Mouse (Mus musculus) heart, embryonic 16.5 days (tissue): ENCODE results near the gene Casq2. TPM values are rescaled to one million over a fixed set of nuclear protein-coding genes. Genes with fewer than 3 reads are reported as not detected.

Source experiments
- ATAC-seq: fragments of 200-750 bp; cut with Nextera tagmentation; replicated peaks from 2 replicates; pipeline ENCODE4 v1.8.0; 2017; ENCODE audit warnings: moderate number of reproducible peaks; ENCODE audit not compliant: insufficient read depth, low FRiP score; ENCODE audit errors: extremely low read depth
- H3K27ac ChIP-seq: fragments of 300-500 bp; sonication (generic); 2 replicates; pipeline ENCODE4 v1.5.1; 2014; ENCODE audit warnings: mild to moderate bottlenecking, low read length, control low read depth, moderate library complexity
- H3K27me3 ChIP-seq: fragments of 300-500 bp; sonication (generic); 2 replicates; pipeline ENCODE4 v1.6.1; 2014; ENCODE audit warnings: low read length, mixed read lengths; ENCODE audit not compliant: control insufficient read depth, insufficient read depth
- H3K36me3 ChIP-seq: fragments of 300-500 bp; sonication (generic); 2 replicates; pipeline ENCODE4 v1.6.1; 2014; ENCODE audit not compliant: control insufficient read depth, insufficient read depth
- H3K4me1 ChIP-seq: fragments of 300-500 bp; sonication (generic); 2 replicates; pipeline ENCODE4 v1.6.1; 2014; ENCODE audit warnings: low read length, mixed read lengths; ENCODE audit not compliant: control insufficient read depth, insufficient read depth
- H3K4me2 ChIP-seq: fragments of 300-500 bp; sonication (generic); 2 replicates; pipeline ENCODE4 v1.6.1; 2014; ENCODE audit warnings: low read depth, mild to moderate bottlenecking, control low read depth, low read length
- H3K4me3 ChIP-seq: fragments of 300-500 bp; sonication (generic); 2 replicates; pipeline ENCODE4 v1.5.1; 2014; ENCODE audit warnings: mild to moderate bottlenecking, control low read depth, low read length
- H3K9ac ChIP-seq: fragments of 300-500 bp; sonication (generic); 2 replicates; pipeline ENCODE4 v1.6.1; 2014; ENCODE audit warnings: low read length, control low read depth
- H3K9me3 ChIP-seq: fragments of 300-500 bp; sonication (generic); replicated peaks from 2 replicates; pipeline ENCODE4 v1.6.1; 2016; ENCODE audit warnings: low read length; ENCODE audit not compliant: control insufficient read depth
- WGBS: fragments of 180-500 bp; shearing (Covaris S2); extraction: QIAGEN DNeasy Blood & Tissue Kit; methylation state at CpG from one replicate; pipeline ENCODE4 v1.1.7; 2014; 5-methylcytosine and 5-hydroxymethylcytosine counted together
- polyA plus RNA-seq: library from polyadenylated mRNA; unstranded; fragments of >200 nt; fragmentation: Nextera tagmentation; extraction: Ambion mirVana; gene quantifications from 2 replicates; pipeline ENCODE4 v1.2.1, GENCODE M21; 2015

Casq2 gene
- polyA plus RNA-seq, 1 experiment from 2014 or later: 703 TPM

- 80% methylated on average over 4 of the region's 4 CpGs for WGBS
- H3K27ac ChIP-seq: no peak overlapping the region
- H3K4me2 ChIP-seq: no peak overlapping the region
- H3K9me3 ChIP-seq: 0 out of 2 replicates have a peak, but pooled peaks cover 2% of the 10 kb centered on the region
- H3K27me3 ChIP-seq: no peaks in the 10 kb centered on the region
- H3K4me1 ChIP-seq: peaks cover 6% of the 10 kb centered on the region; the same call in 1 of the 2 replicates
- no peak overlapping the region for H3K9ac ChIP-seq
- H3K36me3 ChIP-seq: no peaks in the 10 kb centered on the region
- H3K4me3 ChIP-seq: no peak overlapping the region
- ATAC-seq: no peak
Observed at GRCm38 (mm10) chr3:102055878-102056277, 30.3 kb upstream of the Casq2 start.

- WGBS: 71% methylated on average over 6 of the region's 6 CpGs
- Histone ChIP-seq H3K4me3 (no peak overlapping the region), H3K4me2 (no peak overlapping the region), H3K9ac (no peak overlapping the region), H3K36me3 (no peaks in the 10 kb centered on the region), H3K27me3 (no peaks in the 10 kb centered on the region), H3K4me1 (peaks cover 27% of the 10 kb centered on the region), H3K9me3 (no peaks in the 10 kb centered on the region), H3K27ac (no peak overlapping the region)
- ATAC-seq: no peak
Observed at GRCm38 (mm10) chr3:102060065-102060464, 26.1 kb upstream of the Casq2 start.

GRCm38 (mm10) chr3:102061923-102062670, 24.1 kb upstream of the Casq2 start:
- H3K9ac ChIP-seq: no peak overlapping the region
- no peak overlapping the region for H3K4me3 ChIP-seq
- peaks cover 28% of the 10 kb centered on the region for H3K4me1 ChIP-seq
- ATAC-seq: peak; percentile 72
- no peaks in the 10 kb centered on the region for H3K36me3 ChIP-seq
- no peak overlapping the region; the same call in 1 of the 2 replicates for H3K27ac ChIP-seq
- H3K4me2 ChIP-seq: peak overlapping the region; percentile 27; the same call in 1 of the 2 replicates
- WGBS: 21% methylated on average over 14 of the region's 14 CpGs
- H3K27me3 ChIP-seq: no peaks in the 10 kb centered on the region
- no peaks in the 10 kb centered on the region for H3K9me3 ChIP-seq

GRCm38 (mm10) chr3:102062671-102063010, 23.6 kb upstream of the Casq2 start:
- H3K27me3 ChIP-seq: no peaks in the 10 kb centered on the region
- WGBS: 31% methylated on average over 8 of the region's 8 CpGs
- peak overlapping the region; percentile 27; the same call in 1 of the 2 replicates for H3K4me2 ChIP-seq
- peaks cover 26% of the 10 kb centered on the region for H3K4me1 ChIP-seq
- H3K4me3 ChIP-seq: no peak overlapping the region
- H3K9ac ChIP-seq: no peak overlapping the region
- peak overlapping the region; percentile 36; the same call in 1 of the 2 replicates for H3K27ac ChIP-seq
- no peaks in the 10 kb centered on the region for H3K9me3 ChIP-seq
- no peaks in the 10 kb centered on the region for H3K36me3 ChIP-seq
- ATAC-seq: 0 out of 2 replicates have a peak, but pooled peaks have one; percentile 2

GRCm38 (mm10) chr3:102063273-102064120, 22.7 kb upstream of the Casq2 start:
- WGBS: 69% methylated on average over 10 of the region's 10 CpGs

GRCm38 (mm10) chr3:102064566-102064965, 21.6 kb upstream of the Casq2 start:
- WGBS: 53% methylated on average over 6 of the region's 6 CpGs
- H3K27me3 ChIP-seq: no peaks in the 10 kb centered on the region
- no peaks in the 10 kb centered on the region for H3K36me3 ChIP-seq
- H3K9ac ChIP-seq: no peak overlapping the region
- ATAC-seq: no peak; the same call in 1 of the 2 replicates
- no peak overlapping the region for H3K27ac ChIP-seq
- no peak overlapping the region for H3K4me3 ChIP-seq
- H3K4me1 ChIP-seq: peaks cover 36% of the 10 kb centered on the region
- H3K4me2 ChIP-seq: no peak overlapping the region
- no peaks in the 10 kb centered on the region for H3K9me3 ChIP-seq

More at GRCm38 (mm10) chr3:102063273-102064120, 22.7 kb upstream of the Casq2 start:
- Histone ChIP-seq H3K4me2 (no peak overlapping the region), H3K4me3 (no peak overlapping the region), H3K36me3 (no peaks in the 10 kb centered on the region), H3K9me3 (no peaks in the 10 kb centered on the region), H3K27ac (peak overlapping the region; percentile 14; the same call in 1 of the 2 replicates), H3K27me3 (no peaks in the 10 kb centered on the region), H3K9ac (no peak overlapping the region), H3K4me1 (peaks cover 27% of the 10 kb centered on the region)
- no peak for ATAC-seq

- Histone ChIP-seq H3K4me1 (peaks cover 41% of the 10 kb centered on the region), H3K27me3 (no peaks in the 10 kb centered on the region), H3K27ac (no peak overlapping the region), H3K4me2 (no peak overlapping the region), H3K9me3 (no peaks in the 10 kb centered on the region), H3K4me3 (no peak overlapping the region), H3K36me3 (no peaks in the 10 kb centered on the region), H3K9ac (no peak overlapping the region)
- ATAC-seq: no peak
- 76% methylated on average over 1 of the region's 1 CpGs for WGBS
Observed at GRCm38 (mm10) chr3:102067306-102067705, 18.9 kb upstream of the Casq2 start.

- H3K4me2 ChIP-seq: no peak overlapping the region
- H3K27me3 ChIP-seq: no peaks in the 10 kb centered on the region
- H3K36me3 ChIP-seq: no peaks in the 10 kb centered on the region
- no peaks in the 10 kb centered on the region for H3K9me3 ChIP-seq
- no peak overlapping the region for H3K4me3 ChIP-seq
- H3K9ac ChIP-seq: no peak overlapping the region
- ATAC-seq: no peak
- peaks cover 35% of the 10 kb centered on the region for H3K4me1 ChIP-seq
- 90% methylated on average over 2 of the region's 2 CpGs for WGBS
- H3K27ac ChIP-seq: no peak overlapping the region
Observed at GRCm38 (mm10) chr3:102067861-102068260, 18.4 kb upstream of the Casq2 start.

- peaks cover 24% of the 10 kb centered on the region for H3K4me1 ChIP-seq
- peak; percentile 88 for ATAC-seq
- WGBS: 32% methylated on average over 4 of the region's 4 CpGs
- H3K9me3 ChIP-seq: no peaks in the 10 kb centered on the region
- peak overlapping the region; percentile 29; the same call in 1 of the 2 replicates for H3K4me2 ChIP-seq
- no peaks in the 10 kb centered on the region for H3K27me3 ChIP-seq
- no peak overlapping the region for H3K9ac ChIP-seq
- H3K4me3 ChIP-seq: no peak overlapping the region
- no peaks in the 10 kb centered on the region for H3K36me3 ChIP-seq
- peak overlapping the region; percentile 88 for H3K27ac ChIP-seq
Observed at GRCm38 (mm10) chr3:102069260-102069659, 17.0 kb upstream of the Casq2 start.
